Mouse (Mus musculus) liver, embryonic 14.5 days (tissue): ENCODE data around the gene Gm11146. TPM values are rescaled to one million over a fixed set of nuclear protein-coding genes. Genes with fewer than 3 reads are reported as not detected.

Experiments used
- ATAC-seq: fragments of 200-750 bp; cut with Nextera tagmentation; 2 replicates; pipeline ENCODE4 v1.8.0; 2017; ENCODE audit warnings: moderate number of reproducible peaks, mild to moderate bottlenecking, moderate library complexity; ENCODE audit not compliant: insufficient read depth
- DNase-seq, 3 experiments: peaks; one replicate each; pipeline ENCODE4 v3.0.0-alpha.2; 2012 to 2013; ENCODE audit warnings: low read depth in 3 of 3, low spot score in 3 of 3
- H3K27ac ChIP-seq: fragments of 300-500 bp; sonication (generic); 2 replicates; pipeline ENCODE4 v1.5.1; 2014; ENCODE audit warnings: moderate library complexity, mild to moderate bottlenecking, control low read depth, inconsistent platforms
- H3K27me3 ChIP-seq: fragments of 300-500 bp; sonication (generic); 2 replicates; pipeline ENCODE4 v1.6.1; 2014; ENCODE audit warnings: mild to moderate bottlenecking, low read length, moderate library complexity; ENCODE audit not compliant: control insufficient read depth, insufficient read depth
- H3K36me3 ChIP-seq: fragments of 300-500 bp; sonication (generic); replicated peaks from 2 replicates; pipeline ENCODE4 v1.6.1; 2014; ENCODE audit warnings: low read depth; ENCODE audit not compliant: control insufficient read depth, insufficient read depth
- H3K4me1 ChIP-seq, 2 experiments: fragments of 200-500 bp in 1 of 2; fragments of 300-500 bp in 1 of 2; sonication (generic) in 1 of 2; replicated peaks; 2 replicates each; pipeline ENCODE4 v1.6.1; 2012 to 2014; ENCODE audit warnings: antibody characterized with exemption in 1 of 2, inconsistent platforms in 1 of 2, low read length in 1 of 2; ENCODE audit not compliant: control insufficient read depth in 2 of 2, insufficient read depth in 2 of 2
- H3K4me2 ChIP-seq: fragments of 300-500 bp; sonication (generic); 2 replicates; pipeline ENCODE4 v1.6.1; 2014; ENCODE audit warnings: low read depth, mild to moderate bottlenecking, control low read depth, moderate library complexity
- H3K4me3 ChIP-seq, 2 experiments: fragments of 200-500 bp in 1 of 2; fragments of 300-500 bp in 1 of 2; sonication (generic) in 1 of 2; 2 replicates each; pipeline ENCODE4 v1.5.1; 2012 to 2014; ENCODE audit warnings: low read depth in 2 of 2, low read length in 2 of 2, mild to moderate bottlenecking in 2 of 2, control low read depth in 1 of 2, inconsistent platforms in 1 of 2, moderate library complexity in 1 of 2; ENCODE audit not compliant: insufficient read depth in 1 of 2
- H3K9ac ChIP-seq: fragments of 300-500 bp; sonication (generic); replicated peaks from 2 replicates; pipeline ENCODE4 v1.6.1; 2014; ENCODE audit warnings: mild to moderate bottlenecking, control low read depth, moderate library complexity
- H3K9me3 ChIP-seq: fragments of 300-500 bp; sonication (generic); 2 replicates; pipeline ENCODE4 v1.6.1; 2016; ENCODE audit warnings: low read length, mixed read lengths; ENCODE audit not compliant: control insufficient read depth
- CTCF ChIP-seq: IDR thresholded peaks from 2 replicates; pipeline ENCODE4 v1.5.1; 2016; ENCODE audit warnings: antibody characterized with exemption, low read depth, control low read depth
- EP300 ChIP-seq: IDR thresholded peaks from 2 replicates; pipeline ENCODE4 v1.6.1; 2016; ENCODE audit warnings: antibody characterized with exemption, low read depth
- WGBS: fragments of 180-500 bp; shearing (Covaris S2); extraction: QIAGEN DNeasy Blood & Tissue Kit; methylation state at CpG from one replicate; pipeline ENCODE4 v1.1.7; 2014; ENCODE audit not compliant: insufficient replicate concordance; 5-methylcytosine and 5-hydroxymethylcytosine counted together
- microRNA counts: library from miRNA; unstranded; fragments of <30 nt; microRNA quantifications from one replicate; lab custom pipeline; 2016
- microRNA-seq: library from miRNA; unstranded; fragments of <30 nt; microRNA quantifications from one replicate; pipeline ENCODE4, GENCODE M21; 2016
- polyA plus RNA-seq, 2 experiments: library from polyadenylated mRNA; depleted of rRNA in 1 of 2; stranded (reverse) in 1 of 2; unstranded in 1 of 2; fragments of >200 nt; fragmentation: Nextera tagmentation in 1 of 2; extraction: Ambion mirVana in 1 of 2; gene quantifications; 2 replicates each; pipeline versions ENCODE4 v1.2.1 to v1.2.3; 2012 to 2014

The Gm11146 gene
- polyA plus RNA-seq, 2 experiments: not detected

GRCm38 (mm10) chr16:77562852-77563251 is 39.0 kb downstream of the Gm11146 start:
- no peaks in the 10 kb centered on the region for H3K36me3 ChIP-seq
- ATAC-seq (no peak), DNase-seq (no peak)
- H3K4me2 ChIP-seq: no peak overlapping the region
- H3K4me1 ChIP-seq: no peaks in the 10 kb centered on the region
- 51% methylated on average over 3 of the region's 3 CpGs for WGBS
- TF ChIP-seq CTCF (no peak), EP300 (no peak)
- no peaks in the 10 kb centered on the region for H3K9me3 ChIP-seq
- H3K4me3 ChIP-seq: no peak overlapping the region
- no peak overlapping the region for H3K27ac ChIP-seq
- no peak overlapping the region for H3K9ac ChIP-seq
- no peaks in the 10 kb centered on the region for H3K27me3 ChIP-seq

GRCm38 (mm10) chr16:77556446-77557105 is 45.3 kb downstream of the Gm11146 start:
- DNase-seq: no peak

GRCm38 (mm10) chr16:77551051-77551450 is 50.8 kb downstream of the Gm11146 start:
- Histone ChIP-seq H3K9me3 (no peaks in the 10 kb centered on the region), H3K27ac (no peak overlapping the region), H3K4me2 (no peak overlapping the region), H3K27me3 (no peaks in the 10 kb centered on the region), H3K4me1 (no peaks in the 10 kb centered on the region), H3K4me3 (no peak overlapping the region), H3K9ac (no peak overlapping the region), H3K36me3 (no peaks in the 10 kb centered on the region)
- no peak for ATAC-seq
- DNase-seq: no peak
- WGBS: 48% methylated on average over 3 of the region's 3 CpGs
- no peak for TF ChIP-seq CTCF
- TF ChIP-seq EP300: no peak

More at GRCm38 (mm10) chr16:77556446-77557105, 45.3 kb downstream of the Gm11146 start:
- WGBS: 62% methylated on average over 10 of the region's 10 CpGs
- Histone ChIP-seq H3K4me3 (no peak overlapping the region), H3K4me2 (no peak overlapping the region), H3K27ac (no peak overlapping the region), H3K9ac (no peak overlapping the region), H3K9me3 (no peaks in the 10 kb centered on the region), H3K27me3 (no peaks in the 10 kb centered on the region), H3K36me3 (no peaks in the 10 kb centered on the region), H3K4me1 (no peaks in the 10 kb centered on the region)
- no peak for ATAC-seq
- TF ChIP-seq CTCF (no peak), EP300 (no peak)

MicroRNAs encoded within 50 kb of the gene (microRNA counts, 519-probe panel; counts per million panel counts)
- microRNA mmu-miR-125b-5p (lab: Ali Mortazavi, UCI) (7,843 counts per million, percentile 79 among the panel's probes with 10 or more counts), microRNA mmu-miR-99a (lab: Ali Mortazavi, UCI) (5,788 counts per million, percentile 40 among the panel's probes with 10 or more counts)

Small RNAs within 50 kb of the gene (microRNA-seq; reads per million reads assigned to microRNA genes)
- gene Mir125b-2 (212 reads per million, percentile 57 among the genes with 10 or more reads in this experiment), gene Mir99a (18,970 reads per million, percentile 96 among the genes with 10 or more reads in this experiment), gene Mirlet7c-1 (37.6 reads per million, percentile 37 among the genes with 10 or more reads in this experiment)
